Comparison of ENCODE assay signal across 10 mouse cellular contexts in genomic region chr6:107710360-107710759, GRCm38 (mm10).
DNase-seq lines count a peak whose midpoint lies in the region; ATAC-seq and TF ChIP-seq lines count a peak whose summit lies in the region.
"Had no signal": no experiment of that assay in that cellular context is flagged by ENCODE, and none has a peak within 500 bp of the region (broad histone marks: within the 10 kb centered on the region; RNA-seq: fewer than 3 reads in every experiment).

No protein-coding gene starts in this region.

- intact Hi-C loops in heart, postnatal 25 days (cut with DNase I), result no loop called here

- H3K27ac ChIP-seq in hindbrain, postnatal 0 days, result no peak overlapping the region
- no peak overlapping the region for H3K27ac ChIP-seq in hindbrain, embryonic 13.5 days
- H3K27ac ChIP-seq: liver, embryonic 12.5 days had no signal

- H3K9me3 ChIP-seq in hindbrain, postnatal 0 days (ENCODE audit: low read length), result no peaks in the 10 kb centered on the region
- H3K9me3 ChIP-seq in hindbrain, embryonic 13.5 days, result no peaks in the 10 kb centered on the region
- H3K9me3 ChIP-seq: liver, embryonic 12.5 days had no signal

- H3K4me3 ChIP-seq in hindbrain, postnatal 0 days (ENCODE audit: low read length), result no peak overlapping the region
- H3K4me3 ChIP-seq in hindbrain, embryonic 13.5 days, result no peak overlapping the region
- H3K4me3 ChIP-seq: liver, embryonic 12.5 days had no signal

- 70% methylated on average over 5 of the region's 5 CpGs for WGBS in hindbrain, postnatal 0 days
- 73% methylated on average over 5 of the region's 5 CpGs for WGBS in hindbrain, embryonic 13.5 days

- H3K36me3 ChIP-seq in hindbrain, postnatal 0 days (ENCODE audit: insufficient read depth, low read length), result no peaks in the 10 kb centered on the region
- H3K36me3 ChIP-seq in hindbrain, embryonic 13.5 days, result no peaks in the 10 kb centered on the region
- H3K36me3 ChIP-seq: liver, embryonic 12.5 days had no signal

- H3K9ac ChIP-seq in hindbrain, postnatal 0 days (replicated peaks; ENCODE audit: low read length), result no peak overlapping the region
- no peak overlapping the region for H3K9ac ChIP-seq in hindbrain, embryonic 13.5 days
- H3K9ac ChIP-seq: liver, embryonic 12.5 days had no signal

- no peak overlapping the region for H3K4me2 ChIP-seq in hindbrain, postnatal 0 days (ENCODE audit: low read depth, low read length)
- H3K4me2 ChIP-seq in hindbrain, embryonic 13.5 days, result no peak overlapping the region
- H3K4me2 ChIP-seq: liver, embryonic 12.5 days had no signal

- DNase-seq in adrenal gland, postnatal 10 days, result peak; percentile 17
- no peak for DNase-seq in adrenal gland, postnatal 25 days
- peak; percentile 45 for DNase-seq in hindbrain, postnatal 0 days (ENCODE audit: low spot score)
- peak; percentile 14 for DNase-seq in right cerebral cortex, postnatal 14 days
- no peak for DNase-seq in right cerebral cortex, postnatal 36 days (ENCODE audit: low spot score in 2 of 2)
- no peak for DNase-seq in heart, postnatal 25 days (ENCODE audit: low spot score)
- DNase-seq in B cell, adult 2 months, result no peak
- DNase-seq: thymus, postnatal 4 days had no signal

- no peaks in the 10 kb centered on the region for H3K27me3 ChIP-seq in hindbrain, postnatal 0 days (ENCODE audit: insufficient read depth, low read length)
- no peaks in the 10 kb centered on the region for H3K27me3 ChIP-seq in hindbrain, embryonic 13.5 days
- H3K27me3 ChIP-seq: liver, embryonic 12.5 days had no signal

- no peaks in the 10 kb centered on the region for H3K4me1 ChIP-seq in hindbrain, postnatal 0 days (ENCODE audit: insufficient read depth, low read length)
- H3K4me1 ChIP-seq in hindbrain, embryonic 13.5 days (replicated peaks), result peaks cover 20% of the 10 kb centered on the region
- H3K4me1 ChIP-seq: liver, embryonic 12.5 days had no signal

- no peak for ATAC-seq in hindbrain, postnatal 0 days
- ATAC-seq in hindbrain, embryonic 13.5 days (ENCODE audit: low FRiP score), result no peak
- ATAC-seq: liver, embryonic 12.5 days had no signal

- TF ChIP-seq CTCF in hindbrain, postnatal 0 days (IDR thresholded peaks at IDR 0.05; ENCODE audit: low read depth), result peak; percentile 58

Comparison
In these comparisons a context has a peak if more than half of its experiments do, and no peak if none do; other contexts are left out.
1. DNase-seq: peak in adrenal gland, postnatal 10 days (single experiment), hindbrain, postnatal 0 days (single experiment) and right cerebral cortex, postnatal 14 days (single experiment); none in adrenal gland, postnatal 25 days (single experiment), right cerebral cortex, postnatal 36 days (0 of 2), heart, postnatal 25 days (single experiment) and B cell, adult 2 months (0 of 2).